Mouse (Mus musculus) kidney, embryonic 15.5 days (tissue): ENCODE measurements around the gene Gm17606. TPM values are rescaled to one million over a fixed set of nuclear protein-coding genes. Genes with fewer than 3 reads are reported as not detected.
A peak's percentile ranks its signal among the peaks of the same experiment; 100 is the strongest.

ENCODE experiments used
- ATAC-seq: fragments of 200-750 bp; cut with Nextera tagmentation; replicated peaks from 2 replicates; pipeline ENCODE4 v1.8.0; 2017; ENCODE audit warnings: moderate TSS enrichment; ENCODE audit not compliant: low FRiP score
- H3K27ac ChIP-seq: fragments of 300-500 bp; sonication (generic); 2 replicates; pipeline ENCODE4 v1.5.1; 2015; ENCODE audit warnings: mild to moderate bottlenecking, inconsistent platforms
- H3K27me3 ChIP-seq: fragments of 300-500 bp; sonication (generic); 2 replicates; pipeline ENCODE4 v1.6.1; 2015; ENCODE audit warnings: inconsistent platforms
- H3K36me3 ChIP-seq: fragments of 300-500 bp; sonication (generic); 2 replicates; pipeline ENCODE4 v1.6.1; 2015; ENCODE audit warnings: inconsistent platforms
- H3K4me1 ChIP-seq: fragments of 300-500 bp; sonication (generic); 2 replicates; pipeline ENCODE4 v1.6.1; 2015; ENCODE audit warnings: inconsistent platforms
- H3K4me2 ChIP-seq: fragments of 300-500 bp; sonication (generic); 2 replicates; pipeline ENCODE4 v1.6.1; 2015; ENCODE audit warnings: moderate library complexity, mild to moderate bottlenecking, inconsistent platforms
- H3K4me3 ChIP-seq: fragments of 300-500 bp; sonication (generic); replicated peaks from 2 replicates; pipeline ENCODE4 v1.5.1; 2015; ENCODE audit warnings: mild to moderate bottlenecking, inconsistent platforms
- H3K9ac ChIP-seq: fragments of 300-500 bp; sonication (generic); 2 replicates; pipeline ENCODE4 v1.6.1; 2015; ENCODE audit warnings: mild to moderate bottlenecking, inconsistent platforms
- H3K9me3 ChIP-seq: fragments of 300-500 bp; sonication (generic); replicated peaks from 2 replicates; pipeline ENCODE4 v1.6.1; 2016; ENCODE audit warnings: inconsistent platforms
- WGBS: fragments of 180-500 bp; shearing (Covaris S2); methylation state at CpG from one replicate; pipeline ENCODE4 v1.1.7; 2015; ENCODE audit warnings: mixed read lengths; 5-methylcytosine and 5-hydroxymethylcytosine counted together
- polyA plus RNA-seq: library from polyadenylated mRNA; unstranded; fragments of >200 nt; fragmentation: Nextera tagmentation; extraction: Ambion mirVana; gene quantifications from 2 replicates; pipeline ENCODE4 v1.2.1, GENCODE M21; 2015

The Gm17606 gene
- polyA plus RNA-seq, 1 experiment from 2014 or later, result not detected

DNA sequence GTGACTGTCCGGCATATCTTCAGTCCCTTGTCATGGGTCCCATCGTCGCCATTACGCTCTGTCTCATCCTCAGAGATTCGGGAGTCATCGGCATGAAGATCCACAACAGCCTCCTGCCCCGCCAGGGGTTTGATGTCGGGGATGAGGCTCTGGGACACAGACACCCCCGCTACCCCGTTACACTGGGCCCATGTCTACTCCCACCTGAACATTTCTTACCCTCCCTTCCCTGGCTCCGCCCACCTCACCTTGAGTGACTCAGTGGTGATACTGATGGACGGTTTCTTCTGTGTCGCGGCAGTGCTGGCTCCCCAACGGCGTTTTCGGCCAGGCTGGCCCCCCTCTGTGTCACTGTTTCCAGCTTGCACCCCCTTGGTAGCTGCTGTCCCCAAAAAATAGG, 5.7 kb downstream of the Gm17606 start:
- no peaks in the 10 kb centered on the region for H3K27me3 ChIP-seq
- no peak for ATAC-seq
- no peak overlapping the region for H3K9ac ChIP-seq
- H3K27ac ChIP-seq, result no peak overlapping the region
- peaks cover 91% of the 10 kb centered on the region for H3K36me3 ChIP-seq
- no peak overlapping the region for H3K4me2 ChIP-seq
- 92% methylated on average over 17 of the region's 17 CpGs for WGBS
- H3K9me3 ChIP-seq, result no peaks in the 10 kb centered on the region
- no peak overlapping the region for H3K4me3 ChIP-seq
- H3K4me1 ChIP-seq, result peaks cover 28% of the 10 kb centered on the region

DNA sequence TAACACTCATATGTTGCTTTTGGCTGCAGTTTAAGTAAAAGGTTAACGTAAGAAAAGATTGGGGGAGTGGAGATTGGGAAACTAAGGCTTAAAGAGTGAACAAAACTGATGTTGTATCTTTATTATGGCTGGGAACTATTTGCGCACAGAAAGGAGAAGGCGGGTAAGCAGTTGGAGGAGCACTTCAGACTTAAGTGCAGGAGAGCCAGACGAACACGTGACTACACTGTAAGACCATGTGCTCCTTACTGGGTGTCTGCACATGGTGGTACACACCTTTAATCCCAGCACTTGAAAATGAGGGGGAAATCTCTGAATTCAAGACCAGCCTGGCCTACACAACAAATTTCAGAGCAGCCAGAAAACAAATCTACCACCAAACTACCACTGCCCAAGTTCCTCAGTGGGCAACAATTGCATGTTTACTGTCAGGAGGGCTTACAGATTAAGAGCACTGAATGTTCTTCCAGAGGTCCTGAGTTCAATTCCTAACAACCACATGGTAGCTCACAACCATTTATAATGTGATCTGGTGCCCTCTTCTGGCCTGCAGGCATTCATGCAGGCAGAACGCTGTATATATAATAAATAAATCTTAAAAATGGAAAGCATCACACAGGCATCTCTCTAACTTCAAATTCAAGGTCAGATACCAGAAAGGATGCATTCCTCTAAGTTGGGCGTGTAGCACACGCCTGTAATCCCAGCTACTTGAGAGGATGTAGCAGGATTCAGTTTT, 6.3 kb downstream of the Gm17606 start:
- Histone ChIP-seq H3K9me3 (no peaks in the 10 kb centered on the region), H3K4me3 (no peak overlapping the region), H3K4me2 (no peak overlapping the region), H3K4me1 (peaks cover 30% of the 10 kb centered on the region), H3K27ac (no peak overlapping the region), H3K9ac (no peak overlapping the region), H3K27me3 (no peaks in the 10 kb centered on the region), H3K36me3 (peaks cover 96% of the 10 kb centered on the region)
- 89% methylated on average over 8 of the region's 8 CpGs for WGBS
- no peak for ATAC-seq

DNA sequence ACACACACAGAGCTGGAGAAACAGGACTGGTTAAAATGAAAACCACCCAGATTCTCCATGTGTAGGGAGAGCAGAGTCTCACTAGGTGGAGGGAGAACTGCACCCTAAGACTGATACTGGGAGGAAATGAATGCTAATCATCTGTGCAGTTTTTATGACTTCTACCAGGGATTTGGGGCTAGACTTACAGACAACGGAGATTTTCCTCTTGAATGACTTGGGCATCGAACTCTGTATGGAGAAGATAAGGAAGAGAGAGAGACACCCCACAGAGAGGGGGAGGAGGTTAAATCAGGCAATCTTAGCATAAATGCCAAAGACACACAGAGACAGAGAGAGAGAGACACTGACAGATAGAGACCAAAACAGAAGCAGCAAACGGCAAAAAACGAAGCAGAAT, 7.1 kb downstream of the Gm17606 start:
- 79% methylated on average over 4 of the region's 4 CpGs for WGBS
- ATAC-seq, result no peak
- no peaks in the 10 kb centered on the region for H3K27me3 ChIP-seq
- no peak overlapping the region for H3K4me3 ChIP-seq
- no peaks in the 10 kb centered on the region for H3K9me3 ChIP-seq
- peaks cover 87% of the 10 kb centered on the region for H3K36me3 ChIP-seq
- no peak overlapping the region for H3K9ac ChIP-seq
- no peak overlapping the region for H3K4me2 ChIP-seq
- no peak overlapping the region for H3K27ac ChIP-seq
- peaks cover 38% of the 10 kb centered on the region for H3K4me1 ChIP-seq

DNA sequence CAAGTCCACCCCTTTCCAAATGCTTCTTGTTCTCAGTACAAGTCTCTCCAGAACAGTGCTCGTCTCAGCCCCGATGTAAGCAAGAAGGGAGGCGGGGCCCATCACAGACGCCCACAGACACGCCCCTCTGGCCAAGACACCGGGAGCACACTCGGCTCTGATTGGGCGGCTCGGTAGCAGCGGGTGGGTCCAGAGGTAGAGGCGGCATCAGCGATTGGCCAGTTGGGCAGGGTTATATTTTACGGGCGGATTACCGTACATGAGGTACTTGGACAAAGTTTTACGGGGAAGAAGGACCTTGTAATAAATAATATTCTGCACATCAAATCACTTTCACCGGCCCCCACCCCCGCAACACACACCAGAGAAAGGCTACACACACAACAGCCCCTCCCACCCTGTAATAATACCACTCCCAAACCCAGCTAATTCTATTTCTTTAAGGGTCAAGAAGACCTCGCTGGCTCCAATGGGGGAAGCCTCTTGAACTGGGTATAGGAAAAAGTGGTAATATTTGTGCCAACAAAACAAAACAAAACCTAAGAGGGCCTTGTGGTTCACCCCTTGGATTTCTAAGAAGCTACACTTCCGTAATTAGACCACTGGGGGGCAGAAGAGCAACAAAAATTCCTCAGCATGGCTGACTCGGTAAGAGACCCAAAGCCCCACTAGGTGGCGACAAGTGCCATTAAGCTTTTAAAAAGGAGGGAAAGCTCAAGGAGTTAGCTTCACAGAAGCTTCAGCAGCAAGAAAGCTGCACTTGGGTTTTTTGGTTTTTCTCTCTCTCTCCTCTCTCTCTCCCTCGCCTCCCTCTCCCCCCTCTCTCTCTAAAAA, 10.1 kb downstream of the Gm17606 start:
- Histone ChIP-seq H3K9ac (no peak overlapping the region), H3K36me3 (peaks cover 76% of the 10 kb centered on the region), H3K27me3 (no peaks in the 10 kb centered on the region), H3K4me3 (no peak overlapping the region), H3K4me2 (no peak overlapping the region), H3K27ac (peak overlapping the region; percentile 88), H3K9me3 (no peaks in the 10 kb centered on the region), H3K4me1 (peaks cover 49% of the 10 kb centered on the region)
- 65% methylated on average over 23 of the region's 23 CpGs for WGBS
- ATAC-seq, result peak; percentile 24

- peak overlapping the region; percentile 86 for H3K9ac ChIP-seq
- H3K27ac ChIP-seq, result peak overlapping the region; percentile 88
- WGBS, result 79% methylated on average over 4 of the region's 4 CpGs
- no peaks in the 10 kb centered on the region for H3K27me3 ChIP-seq
- H3K4me2 ChIP-seq, result peak overlapping the region; percentile 79
- 0 out of 2 replicates have a peak overlapping the region, but pooled peaks have one; percentile 71 for H3K4me3 ChIP-seq
- H3K4me1 ChIP-seq, result peaks cover 49% of the 10 kb centered on the region
- no peaks in the 10 kb centered on the region for H3K9me3 ChIP-seq
- ATAC-seq, result no peak
- peaks cover 76% of the 10 kb centered on the region for H3K36me3 ChIP-seq
Observed at GRCm38 (mm10) chr14:54651556-54651955, 10.8 kb downstream of the Gm17606 start.

- ATAC-seq, result no peak
- peaks cover 76% of the 10 kb centered on the region for H3K36me3 ChIP-seq
- peak overlapping the region; percentile 71 for H3K4me3 ChIP-seq
Observed at GRCm38 (mm10) chr14:54652787-54653186, 12.0 kb downstream of the Gm17606 start.

DNA sequence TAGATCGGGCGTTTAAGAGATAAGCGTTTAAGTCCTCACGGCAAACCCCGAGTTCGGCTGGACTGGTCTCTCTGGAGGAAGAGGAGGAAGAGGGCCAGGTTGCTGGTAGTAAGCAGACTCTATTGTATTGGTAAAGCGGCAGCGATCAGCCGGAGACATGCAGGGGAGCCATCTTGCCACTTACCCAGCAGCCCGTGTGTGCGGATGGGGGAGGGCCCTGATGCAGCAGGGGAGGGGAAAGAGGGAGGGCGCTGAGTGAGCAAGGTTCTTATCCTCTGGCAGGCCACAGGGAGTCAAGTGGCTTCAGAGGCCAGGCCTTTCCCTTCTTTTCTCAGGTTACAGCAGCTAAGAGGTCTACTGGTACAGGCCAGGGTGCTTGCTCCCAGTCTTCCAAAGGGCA, 12.7 kb downstream of the Gm17606 start:
- H3K4me1 ChIP-seq, result peaks cover 47% of the 10 kb centered on the region
- peak overlapping the region; percentile 79 for H3K4me2 ChIP-seq
- H3K27ac ChIP-seq, result peak overlapping the region; percentile 88
- peaks cover 76% of the 10 kb centered on the region for H3K36me3 ChIP-seq
- peak overlapping the region; percentile 86 for H3K9ac ChIP-seq
- peak; percentile 92 for ATAC-seq
- WGBS, result 0% methylated on average over 12 of the region's 12 CpGs
- H3K4me3 ChIP-seq, result peak overlapping the region; percentile 71
- H3K27me3 ChIP-seq, result no peaks in the 10 kb centered on the region
- no peaks in the 10 kb centered on the region for H3K9me3 ChIP-seq

More at GRCm38 (mm10) chr14:54652787-54653186, 12.0 kb downstream of the Gm17606 start:
- H3K27ac ChIP-seq, result peak overlapping the region; percentile 88
- peak overlapping the region; percentile 86 for H3K9ac ChIP-seq
- H3K27me3 ChIP-seq, result no peaks in the 10 kb centered on the region
- no peaks in the 10 kb centered on the region for H3K9me3 ChIP-seq
- 0% methylated on average over 7 of the region's 7 CpGs for WGBS
- peaks cover 49% of the 10 kb centered on the region for H3K4me1 ChIP-seq
- peak overlapping the region; percentile 79 for H3K4me2 ChIP-seq

DNA sequence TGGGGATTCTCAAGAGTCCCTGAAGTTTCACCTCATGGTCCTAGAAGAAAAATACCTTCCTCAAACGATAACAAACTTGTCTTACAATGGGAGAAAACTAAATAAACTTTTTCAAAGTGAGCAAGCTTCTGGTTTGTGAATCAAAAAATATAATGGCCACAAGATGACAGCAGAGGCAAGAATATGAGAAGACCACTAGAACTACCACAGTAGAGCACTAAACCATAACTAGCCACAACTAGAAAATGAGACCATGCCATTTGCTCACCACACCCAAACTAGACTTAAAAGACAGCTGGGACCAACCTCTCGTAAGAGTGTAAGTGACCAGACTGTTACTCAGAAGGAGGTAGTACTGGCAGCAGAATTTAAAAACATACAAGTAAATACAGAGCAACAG, 19.3 kb downstream of the Gm17606 start:
- Histone ChIP-seq H3K4me2 (no peak overlapping the region), H3K27me3 (no peaks in the 10 kb centered on the region), H3K9me3 (no peaks in the 10 kb centered on the region), H3K4me1 (no peaks in the 10 kb centered on the region), H3K36me3 (peaks cover 100% of the 10 kb centered on the region), H3K9ac (no peak overlapping the region), H3K4me3 (no peak overlapping the region), H3K27ac (no peak overlapping the region)
- ATAC-seq, result no peak
- 88% methylated on average over 2 of the region's 2 CpGs for WGBS

DNA sequence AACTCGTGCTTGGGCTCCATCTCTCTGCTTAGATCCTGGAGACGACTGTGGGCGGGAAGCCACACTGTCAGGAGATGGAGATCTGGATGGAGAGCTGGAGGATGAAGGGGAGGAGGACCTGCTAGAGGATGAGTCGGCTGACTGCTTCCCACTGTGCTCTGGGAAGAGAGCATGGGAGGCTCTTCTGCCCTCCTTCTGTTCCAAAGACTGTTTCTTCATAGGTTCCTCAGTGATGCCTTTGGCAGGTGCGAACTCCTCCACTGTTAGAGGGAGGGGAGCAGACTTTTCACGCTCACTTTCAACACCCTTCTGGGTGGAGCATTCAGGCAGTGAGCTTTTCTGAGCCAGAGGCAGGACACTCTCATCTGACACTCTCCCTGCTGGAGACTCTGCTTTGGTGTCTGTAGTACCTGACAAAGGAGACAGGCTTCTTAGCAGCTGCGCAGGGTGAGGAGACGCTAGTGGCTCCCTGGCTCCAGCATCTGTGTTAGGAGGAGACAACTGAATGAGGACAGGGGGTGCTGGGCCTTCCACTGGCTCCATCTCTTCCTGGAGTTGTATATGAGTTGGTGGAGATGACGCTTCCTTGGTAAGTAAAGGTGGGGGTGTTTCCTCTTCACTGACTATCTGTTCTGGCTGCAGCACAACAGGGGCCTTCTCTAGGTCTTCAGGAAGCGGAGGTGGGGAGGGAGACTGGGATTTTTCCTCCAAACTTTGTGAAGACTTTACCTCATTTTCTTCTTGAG, 23.9 kb downstream of the Gm17606 start:
- Histone ChIP-seq H3K27me3 (no peaks in the 10 kb centered on the region), H3K9me3 (no peaks in the 10 kb centered on the region), H3K27ac (no peak overlapping the region), H3K9ac (no peak overlapping the region), H3K4me1 (no peaks in the 10 kb centered on the region), H3K4me3 (no peak overlapping the region), H3K4me2 (no peak overlapping the region), H3K36me3 (peaks cover 97% of the 10 kb centered on the region)
- ATAC-seq, result no peak
- 86% methylated on average over 10 of the region's 10 CpGs for WGBS

DNA sequence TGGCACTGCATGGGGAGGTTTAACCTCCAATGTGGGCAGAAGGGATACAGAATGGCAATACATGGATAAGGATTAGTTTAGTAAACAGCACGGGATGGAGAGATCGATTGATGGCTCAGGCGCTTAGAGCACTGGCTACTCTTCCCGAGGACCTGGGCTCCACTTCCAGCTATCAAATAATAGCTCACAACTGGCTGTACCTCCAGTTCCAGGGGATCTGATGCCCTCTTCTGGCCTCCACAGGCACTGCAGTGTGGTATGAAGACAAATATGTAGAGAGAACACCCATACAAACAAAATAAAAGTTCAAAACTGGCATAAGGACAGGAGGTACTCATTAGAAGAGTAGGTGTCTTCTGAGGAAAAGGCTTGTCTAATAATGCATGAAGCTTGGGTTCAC, 28.6 kb downstream of the Gm17606 start:
- Histone ChIP-seq H3K9ac (no peak overlapping the region), H3K4me1 (no peaks in the 10 kb centered on the region), H3K27ac (no peak overlapping the region), H3K4me3 (no peak overlapping the region), H3K4me2 (no peak overlapping the region), H3K36me3 (peaks cover 89% of the 10 kb centered on the region), H3K9me3 (no peaks in the 10 kb centered on the region), H3K27me3 (no peaks in the 10 kb centered on the region)
- WGBS, result 85% methylated on average over 4 of the region's 4 CpGs
- ATAC-seq, result no peak

DNA sequence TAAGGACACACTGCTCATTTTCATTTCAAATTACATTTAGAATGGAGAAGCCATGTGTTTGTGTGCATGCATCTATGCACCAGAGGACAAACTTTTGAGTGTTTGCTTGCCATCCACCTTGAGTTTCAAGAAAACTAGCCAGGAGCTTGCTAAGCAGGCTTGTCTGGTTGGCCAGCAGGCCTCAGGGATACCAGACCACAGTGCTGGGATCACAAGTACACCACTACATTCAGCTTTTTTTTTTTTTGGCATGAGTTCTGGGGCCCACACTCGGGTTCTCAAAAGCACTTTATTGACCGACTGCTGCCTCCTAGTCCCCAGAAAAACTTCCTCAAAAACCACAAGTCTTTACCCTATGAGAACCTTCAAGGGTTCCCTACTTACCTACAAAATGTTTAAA, 33.6 kb downstream of the Gm17606 start:
- 71% methylated on average over 2 of the region's 2 CpGs for WGBS
- peaks cover 88% of the 10 kb centered on the region for H3K36me3 ChIP-seq
- H3K9me3 ChIP-seq, result no peaks in the 10 kb centered on the region
- no peaks in the 10 kb centered on the region for H3K4me1 ChIP-seq
- no peak overlapping the region for H3K4me2 ChIP-seq
- no peak overlapping the region for H3K27ac ChIP-seq
- ATAC-seq, result no peak
- no peak overlapping the region for H3K9ac ChIP-seq
- no peaks in the 10 kb centered on the region for H3K27me3 ChIP-seq
- H3K4me3 ChIP-seq, result no peak overlapping the region

DNA sequence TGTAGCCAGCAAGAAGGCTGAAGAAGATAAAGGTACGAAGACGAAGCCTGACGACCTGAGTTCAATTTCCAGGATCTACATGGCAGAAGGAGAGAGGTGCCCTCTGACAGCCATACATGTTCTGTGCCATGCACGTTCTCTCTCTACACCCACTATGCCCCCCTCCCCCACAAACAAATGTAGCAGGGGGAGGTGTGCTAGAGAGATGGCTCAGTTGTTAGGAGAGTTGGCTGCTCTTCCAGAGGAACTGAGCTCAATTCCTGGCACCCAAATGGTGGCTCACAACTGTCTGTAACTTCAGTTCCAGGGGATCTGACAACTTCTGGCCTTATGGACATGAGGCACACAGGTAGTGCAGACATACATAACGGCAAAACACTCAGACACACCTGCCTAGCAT, 35.5 kb downstream of the Gm17606 start:
- H3K27me3 ChIP-seq, result no peaks in the 10 kb centered on the region
- peaks cover 87% of the 10 kb centered on the region for H3K36me3 ChIP-seq
- H3K4me1 ChIP-seq, result no peaks in the 10 kb centered on the region
- H3K9me3 ChIP-seq, result no peaks in the 10 kb centered on the region
- H3K9ac ChIP-seq, result no peak overlapping the region
- no peak overlapping the region for H3K4me3 ChIP-seq
- 87% methylated on average over 5 of the region's 5 CpGs for WGBS
- H3K4me2 ChIP-seq, result no peak overlapping the region
- H3K27ac ChIP-seq, result no peak overlapping the region
- no peak for ATAC-seq
